Mouse (Mus musculus): ENCODE data around the gene Clip3. TPM values are rescaled to one million over a fixed set of nuclear protein-coding genes. Genes with fewer than 3 reads are reported as not detected.

The Clip3 gene
- polyA plus RNA-seq, 1 experiment: 4.2 TPM

DNA sequence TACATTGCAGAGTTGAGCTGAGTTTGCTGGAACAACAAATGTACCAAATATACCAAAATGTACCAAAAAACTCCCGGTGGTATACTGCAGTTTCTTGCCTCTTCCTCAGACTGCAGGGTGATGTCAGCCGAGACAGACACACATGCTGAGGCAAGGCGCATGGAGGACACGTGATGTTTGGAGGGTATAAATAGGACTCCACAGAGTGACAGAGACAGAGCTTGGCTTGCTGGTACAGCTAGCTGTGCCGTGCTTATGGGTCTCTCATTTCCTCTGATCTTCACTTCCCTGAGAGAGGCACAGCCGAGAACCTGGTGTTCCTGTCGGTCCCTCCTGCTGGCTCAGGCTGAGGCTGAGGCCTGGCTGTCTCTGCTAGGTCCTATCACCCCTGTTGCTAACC, 8.8 kb upstream of the Clip3 start:
- Histone ChIP-seq H3K4me1 (ENCODE audit: control insufficient read depth, insufficient read depth, low read length) (no peaks in the 10 kb centered on the region), H3K27me3 (replicated peaks; ENCODE audit: control insufficient read depth, insufficient read depth, low read length) (no peaks in the 10 kb centered on the region), H3K27ac (ENCODE audit: insufficient read depth, low read depth, low read length) (no peak overlapping the region), H3K4me3 (ENCODE audit: insufficient read depth, low read depth, low read length) (no peak overlapping the region), H3K36me3 (ENCODE audit: control insufficient read depth, insufficient read depth, low read length) (no peaks in the 10 kb centered on the region)
- TF ChIP-seq CTCF (conservative IDR thresholded peaks at IDR 0.05; ENCODE audit: insufficient read depth, insufficient read length, low read depth, low read length): no peak
- no peak for TF ChIP-seq POLR2A (IDR thresholded peaks at IDR 0.05; ENCODE audit: low read depth, low read length)
- 85% methylated on average over 7 of the region's 7 CpGs for WGBS
- no peak for DNase-seq

DNA sequence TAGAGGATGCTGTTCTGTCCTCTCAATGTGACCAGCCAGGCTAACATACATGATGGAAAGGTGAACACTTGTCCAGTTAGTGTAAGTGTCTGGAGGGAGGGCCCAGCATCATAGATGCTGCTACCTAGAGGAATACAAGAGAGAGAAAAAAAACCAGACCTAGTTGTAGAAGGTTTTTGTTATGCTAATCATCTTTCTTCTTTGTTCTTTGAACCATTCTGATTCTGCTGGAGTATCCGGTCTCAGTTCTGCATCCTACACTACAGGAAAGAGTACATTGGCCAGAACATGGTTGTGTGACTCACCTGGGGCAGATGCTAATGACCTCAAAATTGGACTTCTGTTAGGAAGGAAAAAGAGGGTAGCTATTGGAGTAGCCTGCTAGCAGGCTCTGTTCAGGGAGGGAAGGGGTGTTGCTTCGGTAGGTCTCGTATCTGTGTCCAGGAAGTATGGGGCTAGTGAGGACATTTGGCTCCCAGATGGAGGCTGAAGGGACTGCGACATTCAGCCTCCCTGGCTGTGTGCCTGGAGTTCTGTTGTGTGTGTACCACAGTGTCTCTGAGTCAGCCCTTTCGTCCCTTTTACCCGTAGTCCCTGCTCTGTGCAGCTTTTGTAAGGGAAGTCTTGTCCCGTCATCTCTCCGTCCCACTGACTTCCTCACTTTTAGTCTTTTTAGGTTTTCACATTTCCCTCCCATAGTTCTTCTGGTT, 4.7 kb upstream of the Clip3 start:
- peak; percentile 43 for DNase-seq
- H3K4me1 ChIP-seq (ENCODE audit: control insufficient read depth, insufficient read depth, low read length): no peaks in the 10 kb centered on the region
- WGBS: 58% methylated on average over 8 of the region's 8 CpGs
- H3K27ac ChIP-seq (ENCODE audit: insufficient read depth, low read depth, low read length): no peak overlapping the region
- H3K4me3 ChIP-seq (ENCODE audit: insufficient read depth, low read depth, low read length): no peak overlapping the region
- no peaks in the 10 kb centered on the region for H3K36me3 ChIP-seq (ENCODE audit: control insufficient read depth, insufficient read depth, low read length)
- no peak for TF ChIP-seq CTCF (conservative IDR thresholded peaks at IDR 0.05; ENCODE audit: insufficient read depth, insufficient read length, low read depth, low read length)
- TF ChIP-seq POLR2A (IDR thresholded peaks at IDR 0.05; ENCODE audit: low read depth, low read length): no peak
- H3K27me3 ChIP-seq (replicated peaks; ENCODE audit: control insufficient read depth, insufficient read depth, low read length): no peaks in the 10 kb centered on the region

DNA sequence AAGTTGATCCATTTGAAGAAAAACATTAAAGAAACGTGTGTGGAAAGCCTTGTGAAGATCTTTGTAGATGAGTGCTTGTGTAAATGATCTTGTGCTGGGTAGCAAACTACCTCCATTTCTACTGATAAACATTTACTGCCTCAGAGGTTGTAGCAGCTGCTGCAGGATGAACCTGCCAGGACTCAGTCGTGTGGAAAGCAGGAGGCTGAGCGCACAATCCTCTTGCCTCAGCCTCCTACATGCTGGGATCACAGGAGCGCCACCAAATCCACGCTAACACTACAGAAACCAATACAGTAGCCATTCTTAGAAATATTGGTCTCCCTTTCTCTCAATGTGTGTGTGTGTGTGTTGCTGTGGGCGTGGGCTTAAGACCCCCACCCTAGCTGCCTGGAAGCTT, 3.5 kb upstream of the Clip3 start:
- Histone ChIP-seq H3K27me3 (replicated peaks; ENCODE audit: control insufficient read depth, insufficient read depth, low read length) (no peaks in the 10 kb centered on the region), H3K27ac (ENCODE audit: insufficient read depth, low read depth, low read length) (no peak overlapping the region), H3K4me3 (ENCODE audit: insufficient read depth, low read depth, low read length) (no peak overlapping the region), H3K4me1 (ENCODE audit: control insufficient read depth, insufficient read depth, low read length) (no peaks in the 10 kb centered on the region), H3K36me3 (ENCODE audit: control insufficient read depth, insufficient read depth, low read length) (no peaks in the 10 kb centered on the region)
- DNase-seq: no peak
- 56% methylated on average over 6 of the region's 6 CpGs for WGBS
- no peak for TF ChIP-seq CTCF (conservative IDR thresholded peaks at IDR 0.05; ENCODE audit: insufficient read depth, insufficient read length, low read depth, low read length)
- TF ChIP-seq POLR2A (IDR thresholded peaks at IDR 0.05; ENCODE audit: low read depth, low read length): no peak

DNA sequence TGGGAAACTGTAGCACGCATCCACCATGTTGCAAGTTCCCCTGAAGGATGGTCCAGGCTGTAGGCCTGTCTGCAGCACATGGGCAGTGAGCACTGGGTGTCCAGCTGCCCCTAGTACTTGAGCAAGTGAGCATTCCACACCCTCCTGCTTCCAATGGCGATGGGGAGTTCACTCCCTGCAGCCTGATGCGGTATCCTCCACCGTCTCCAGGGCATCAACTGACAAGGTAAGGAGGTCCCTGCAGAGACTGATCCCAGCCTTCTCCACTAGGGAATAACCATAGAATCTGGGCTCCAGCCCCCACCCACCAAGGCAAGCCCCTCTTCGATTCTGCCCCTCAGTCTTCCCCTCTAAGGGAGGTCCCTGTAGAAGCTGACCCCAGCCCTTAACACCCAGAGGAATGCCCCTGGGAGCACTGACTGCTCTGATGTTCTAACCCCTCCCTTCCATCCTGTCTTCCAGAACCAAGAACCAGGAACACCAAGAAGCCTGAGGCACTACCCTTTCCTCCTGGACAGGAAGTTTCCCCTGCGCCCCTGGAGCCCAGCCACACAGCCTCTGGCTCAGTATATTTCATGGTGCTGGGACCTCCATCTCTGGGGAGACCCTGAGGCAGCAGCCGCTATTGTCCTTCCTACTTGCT, 2.3 kb upstream of the Clip3 start:
- Histone ChIP-seq H3K27me3 (replicated peaks; ENCODE audit: control insufficient read depth, insufficient read depth, low read length) (no peaks in the 10 kb centered on the region), H3K36me3 (ENCODE audit: control insufficient read depth, insufficient read depth, low read length) (no peaks in the 10 kb centered on the region), H3K4me1 (ENCODE audit: control insufficient read depth, insufficient read depth, low read length) (no peaks in the 10 kb centered on the region), H3K27ac (ENCODE audit: insufficient read depth, low read depth, low read length) (no peak overlapping the region), H3K4me3 (ENCODE audit: insufficient read depth, low read depth, low read length) (no peak overlapping the region)
- DNase-seq: no peak
- 71% methylated on average over 7 of the region's 7 CpGs for WGBS
- TF ChIP-seq POLR2A (IDR thresholded peaks at IDR 0.05; ENCODE audit: low read depth, low read length): no peak
- TF ChIP-seq CTCF (conservative IDR thresholded peaks at IDR 0.05; ENCODE audit: insufficient read depth, insufficient read length, low read depth, low read length): no peak

DNA sequence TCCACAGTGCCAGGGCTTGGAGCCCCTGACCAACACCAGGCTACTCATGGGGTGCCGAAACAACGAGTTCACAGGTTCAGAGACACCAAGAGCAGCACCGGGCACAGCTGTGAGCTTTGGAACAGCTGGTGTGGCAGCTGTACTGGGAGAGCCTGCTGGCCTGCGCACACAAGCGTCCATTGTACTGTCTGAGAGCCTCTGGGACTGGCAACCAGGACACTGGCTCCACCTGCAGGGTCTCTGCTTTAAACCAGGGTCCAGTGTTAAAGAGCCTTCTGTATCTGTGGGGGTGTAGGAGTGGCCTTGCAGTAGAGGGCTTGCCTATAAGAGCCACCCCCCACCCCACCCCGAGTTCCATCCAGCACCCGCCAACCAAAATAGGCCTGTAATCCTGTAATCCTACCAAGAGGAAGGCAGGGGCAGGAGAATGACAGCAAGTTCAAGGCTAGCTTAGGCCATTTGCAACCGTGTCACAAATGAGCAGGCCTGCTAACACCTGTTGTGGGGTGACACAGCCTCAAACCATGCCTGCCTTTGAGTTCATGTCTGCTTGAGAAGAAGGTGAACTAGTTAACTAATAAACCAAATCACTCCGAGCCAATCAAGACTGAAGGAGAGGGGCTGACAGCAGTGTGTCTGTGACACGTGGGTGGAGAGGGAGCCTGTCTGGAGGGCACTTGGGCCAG, 1.7 kb upstream of the Clip3 start:
- no peaks in the 10 kb centered on the region for H3K36me3 ChIP-seq (ENCODE audit: control insufficient read depth, insufficient read depth, low read length)
- 66% methylated on average over 10 of the region's 10 CpGs for WGBS
- no peaks in the 10 kb centered on the region for H3K4me1 ChIP-seq (ENCODE audit: control insufficient read depth, insufficient read depth, low read length)
- H3K4me3 ChIP-seq (ENCODE audit: insufficient read depth, low read depth, low read length): no peak overlapping the region
- no peak for TF ChIP-seq CTCF (conservative IDR thresholded peaks at IDR 0.05; ENCODE audit: insufficient read depth, insufficient read length, low read depth, low read length)
- no peak for TF ChIP-seq POLR2A (IDR thresholded peaks at IDR 0.05; ENCODE audit: low read depth, low read length)
- no peak for DNase-seq
- no peak overlapping the region for H3K27ac ChIP-seq (ENCODE audit: insufficient read depth, low read depth, low read length)
- H3K27me3 ChIP-seq (replicated peaks; ENCODE audit: control insufficient read depth, insufficient read depth, low read length): no peaks in the 10 kb centered on the region

DNA sequence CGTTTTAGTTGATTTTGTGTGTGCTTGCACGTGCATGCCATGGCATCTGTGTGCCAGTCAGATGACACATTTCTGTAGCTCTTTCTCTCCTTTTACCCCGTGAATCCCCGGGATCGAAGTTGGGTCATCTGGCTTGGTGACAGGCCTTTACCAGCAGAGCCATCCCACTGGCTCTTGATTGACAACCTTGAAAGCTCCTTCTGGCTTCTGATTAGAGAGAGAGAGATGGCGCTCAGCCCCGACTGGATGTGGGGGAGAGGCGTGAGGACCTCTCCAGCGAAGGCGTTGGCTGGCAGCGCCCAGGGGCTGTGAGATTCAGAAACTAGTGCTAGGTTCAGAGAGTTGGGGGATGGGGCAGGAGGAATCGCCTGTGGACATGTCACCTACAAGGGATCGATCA, 2.3 kb downstream of the Clip3 start:
- DNase-seq: no peak
- H3K4me3 ChIP-seq (ENCODE audit: insufficient read depth, low read depth, low read length): no peak overlapping the region
- TF ChIP-seq CTCF (conservative IDR thresholded peaks at IDR 0.05; ENCODE audit: insufficient read depth, insufficient read length, low read depth, low read length) (no peak), POLR2A (IDR thresholded peaks at IDR 0.05; ENCODE audit: low read depth, low read length) (no peak)
- H3K27me3 ChIP-seq (replicated peaks; ENCODE audit: control insufficient read depth, insufficient read depth, low read length): no peaks in the 10 kb centered on the region
- no peaks in the 10 kb centered on the region for H3K4me1 ChIP-seq (ENCODE audit: control insufficient read depth, insufficient read depth, low read length)
- H3K36me3 ChIP-seq (ENCODE audit: control insufficient read depth, insufficient read depth, low read length): no peaks in the 10 kb centered on the region
- 81% methylated on average over 13 of the region's 13 CpGs for WGBS
- no peak overlapping the region for H3K27ac ChIP-seq (ENCODE audit: insufficient read depth, low read depth, low read length)

DNA sequence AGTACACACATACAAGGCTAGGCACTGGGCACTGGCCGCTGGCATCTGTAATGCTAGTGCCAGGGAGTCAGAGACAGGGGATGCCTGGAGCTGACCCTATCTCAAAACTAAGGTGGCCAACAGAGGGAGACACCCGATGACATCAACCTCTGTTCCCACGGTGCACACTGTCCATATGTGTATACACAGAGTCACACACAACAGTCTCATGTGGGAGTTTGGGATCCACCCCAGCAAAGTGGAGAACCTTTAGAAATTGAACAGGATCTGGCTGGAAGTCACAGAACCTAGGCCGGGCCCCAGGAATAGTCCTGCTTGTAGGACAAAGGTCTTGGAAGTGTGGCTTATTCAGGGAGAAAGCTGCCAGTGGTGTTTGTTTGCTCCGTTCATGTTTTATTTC, 2.8 kb downstream of the Clip3 start:
- no peak for DNase-seq
- TF ChIP-seq CTCF (conservative IDR thresholded peaks at IDR 0.05; ENCODE audit: insufficient read depth, insufficient read length, low read depth, low read length) (no peak), POLR2A (IDR thresholded peaks at IDR 0.05; ENCODE audit: low read depth, low read length) (no peak)
- no peaks in the 10 kb centered on the region for H3K27me3 ChIP-seq (replicated peaks; ENCODE audit: control insufficient read depth, insufficient read depth, low read length)
- no peaks in the 10 kb centered on the region for H3K4me1 ChIP-seq (ENCODE audit: control insufficient read depth, insufficient read depth, low read length)
- no peak overlapping the region for H3K27ac ChIP-seq (ENCODE audit: insufficient read depth, low read depth, low read length)
- no peak overlapping the region for H3K4me3 ChIP-seq (ENCODE audit: insufficient read depth, low read depth, low read length)
- WGBS: 82% methylated on average over 5 of the region's 5 CpGs
- H3K36me3 ChIP-seq (ENCODE audit: control insufficient read depth, insufficient read depth, low read length): no peaks in the 10 kb centered on the region

All from kidney, adult 2 months (tissue).